Mouse (Mus musculus) adrenal gland, adult 10 weeks (tissue): ENCODE measurements around the gene Cep131. TPM values are rescaled to one million over a fixed set of nuclear protein-coding genes. Genes with fewer than 3 reads are reported as not detected.

ENCODE experiments used
- polyA plus RNA-seq: library from polyadenylated mRNA; stranded (reverse); fragments of 350-450 nt; fragmentation: Illumina TruSeq; extraction: RNeasy Lipid Tissue Mini Kit (QIAGEN cat#74804); gene quantifications from one replicate; pipeline ENCODE4 v1.2.3, GENCODE M21; 2014; ENCODE audit warnings: low read depth, low replicate concordance

The Cep131 gene
- polyA plus RNA-seq, result 5.1 TPM

DNA sequence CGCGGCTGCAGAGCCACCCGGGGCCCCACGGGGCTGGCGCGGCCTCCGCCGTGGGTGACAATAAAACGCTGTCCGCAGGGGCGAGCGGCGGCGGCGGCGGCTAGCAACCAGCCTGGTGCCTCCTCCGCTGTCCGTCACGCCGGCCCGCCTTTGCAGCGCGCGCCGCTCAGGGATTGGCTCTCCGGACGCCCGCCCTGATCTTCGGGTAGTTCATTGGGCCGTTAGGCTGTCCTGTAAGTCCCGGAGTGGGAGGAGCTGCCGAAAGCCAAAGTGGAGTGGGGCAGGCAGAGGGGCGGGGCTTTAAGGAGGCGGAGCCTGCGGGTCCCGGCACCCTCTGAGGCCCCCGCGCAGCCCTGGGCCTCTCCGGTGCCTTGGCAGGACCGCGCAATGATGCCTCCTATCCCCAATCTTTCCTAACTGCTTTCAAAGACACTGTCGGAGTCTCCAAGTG, at the start of gene Cep131:
Cep131 (minus strand) TSS at position 126 of the 451 bp plus-strand sequence.

DNA sequence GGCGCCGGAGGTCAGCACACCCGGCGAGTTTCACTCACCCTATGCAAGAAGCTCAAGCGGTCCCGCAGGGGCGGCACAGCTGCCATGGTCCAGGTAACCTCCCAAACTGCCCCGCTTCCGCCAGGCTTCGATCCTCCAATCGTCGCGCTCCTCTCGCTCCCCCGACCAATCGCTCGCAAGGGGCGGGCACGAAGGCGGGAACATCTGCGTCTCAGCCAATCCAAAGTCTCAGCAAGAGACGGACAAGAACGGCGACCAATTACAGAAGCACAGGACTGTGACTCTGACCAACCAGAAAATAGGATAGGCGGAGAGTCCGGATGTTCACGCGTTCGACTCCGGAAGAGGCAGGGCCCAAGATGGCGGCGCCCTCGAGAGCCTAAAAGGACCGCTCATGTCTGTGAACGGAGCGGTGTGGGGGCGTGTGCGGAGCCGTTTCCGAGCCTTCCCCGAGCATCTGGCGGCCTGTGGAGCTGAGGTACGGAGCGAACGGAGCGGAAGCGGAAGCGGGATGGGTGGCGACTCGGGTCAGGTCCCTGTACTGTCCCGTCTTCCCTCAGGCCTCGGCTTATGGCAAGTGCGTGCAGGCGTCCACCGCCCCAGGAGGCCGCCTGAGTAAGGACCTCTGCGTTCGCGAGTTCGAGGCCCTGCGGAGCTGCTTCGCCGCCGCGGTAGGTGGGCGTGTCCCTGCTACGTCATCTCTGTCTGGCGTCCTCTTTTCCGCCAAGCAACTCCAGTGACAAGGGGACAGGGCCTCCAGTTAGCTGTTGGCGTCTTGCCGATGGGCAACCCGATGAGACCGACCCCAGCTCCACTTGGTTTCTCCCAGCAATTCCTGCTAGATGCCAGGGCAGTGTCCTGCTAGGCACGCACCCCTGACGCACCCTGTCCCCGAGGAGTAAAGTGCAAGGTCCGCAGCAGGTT, 12.2 kb upstream of the Cep131 start, which contains the start of the genes Tepsin and Ndufaf8:
Tepsin (minus strand) TSS at position 144 of the 924 bp plus-strand sequence.
Ndufaf8 (plus strand) TSS at position 341 of the 924 bp plus-strand sequence.

DNA sequence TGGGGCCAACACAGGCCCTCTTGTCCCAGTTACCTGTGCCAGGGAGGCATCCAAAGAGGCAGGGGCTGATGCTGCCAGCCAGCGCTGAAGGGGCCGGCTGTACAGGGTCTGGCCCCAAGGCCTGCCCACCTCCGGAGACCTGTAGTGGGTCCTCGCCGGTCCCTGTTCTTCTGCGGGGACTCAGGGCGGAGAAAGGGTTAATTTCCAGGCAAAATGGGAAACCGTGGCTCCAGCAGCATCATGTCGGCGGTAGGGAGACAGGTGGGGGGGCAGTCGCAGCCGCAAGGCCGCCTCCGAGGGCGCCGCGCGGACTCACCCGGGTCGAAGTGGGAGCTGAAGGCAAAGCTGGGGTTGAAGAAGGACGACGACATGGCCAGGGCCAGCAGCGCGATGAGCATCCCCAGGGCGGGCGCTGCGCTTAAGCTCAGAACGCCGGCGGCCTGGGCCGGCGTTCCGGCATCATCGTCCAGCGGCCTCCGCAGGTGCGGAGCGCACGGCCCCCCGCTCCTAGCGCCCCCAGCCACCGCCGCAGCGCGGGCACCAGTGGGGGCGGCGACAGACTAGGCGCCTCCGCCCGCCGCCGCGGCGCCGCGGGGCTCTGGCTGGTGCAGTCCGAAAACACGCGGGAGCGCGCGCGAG, 40.0 kb downstream of the Cep131 start, which contains the start of gene Aatk:
Aatk (minus strand) TSS at position 615 of the 639 bp plus-strand sequence.

Other genes with a start within 250 kb of the Cep131 start
- gene Chmp6, start 173.4 kb downstream of the Cep131 start, polyA plus RNA-seq, result 0.76 TPM
- gene Baiap2, start 144.1 kb downstream of the Cep131 start, polyA plus RNA-seq, result 1.5 TPM
- gene Aatk, start 39.7 kb downstream of the Cep131 start, polyA plus RNA-seq, result 0.87 TPM
- gene Tepsin, start 11.9 kb upstream of the Cep131 start, polyA plus RNA-seq, result 0.47 TPM
- gene Ndufaf8, start 12.1 kb upstream of the Cep131 start, polyA plus RNA-seq, result 2.3 TPM
- gene Slc38a10, start 64.5 kb upstream of the Cep131 start, polyA plus RNA-seq, result 3.6 TPM
- gene Bahcc1, start 146.1 kb upstream of the Cep131 start, polyA plus RNA-seq, result 1.7 TPM